Mouse (Mus musculus): Measurements from ENCODE around the gene Gm17018. TPM values are rescaled to one million over a fixed set of nuclear protein-coding genes. Genes with fewer than 3 reads are reported as not detected.

Gm17018 gene
- total and polyA plus RNA-seq, 2 experiments: 3.0 to 6.0 TPM

DNA sequence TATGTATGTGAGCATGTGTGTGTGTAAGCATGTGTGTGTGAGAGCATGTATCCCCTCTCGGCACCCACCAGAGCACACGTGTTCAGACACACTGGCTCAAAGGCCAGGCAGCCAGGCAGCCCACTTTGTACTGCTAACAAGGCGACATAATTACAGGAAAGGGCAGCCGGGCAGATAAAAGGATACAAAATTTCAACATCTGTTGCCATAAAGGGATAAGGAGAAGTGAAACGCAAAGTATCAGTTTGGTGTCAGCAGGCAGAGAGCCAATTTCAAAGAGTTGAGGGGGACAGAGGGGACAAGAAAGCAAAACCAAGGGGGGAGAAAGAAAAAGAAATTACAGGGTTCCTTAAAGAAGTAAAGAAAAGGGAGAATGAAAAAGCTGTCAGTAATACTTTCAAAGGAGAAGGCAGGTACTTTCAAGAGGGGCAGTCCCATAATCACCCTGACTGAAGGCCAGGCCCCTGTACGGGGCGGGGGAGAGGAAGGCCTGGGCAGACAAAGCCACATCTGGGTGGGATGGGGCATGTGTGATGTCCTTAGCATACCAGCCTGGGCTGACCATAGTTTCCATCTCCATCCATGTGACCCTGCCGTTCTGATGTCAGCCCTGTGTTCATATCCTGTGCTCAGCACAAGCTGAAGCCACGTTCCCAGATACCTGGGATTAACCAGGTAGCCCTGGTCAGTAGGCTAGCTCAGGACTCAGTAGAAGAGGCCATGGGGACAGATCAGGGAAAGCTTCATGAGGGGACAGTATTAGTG lies 24.6 kb downstream of the Gm17018 start:
- WGBS: 80% methylated on average over 9 of the region's 9 CpGs
- no peaks in the 10 kb centered on the region for H3K36me3 ChIP-seq (ENCODE audit: control insufficient read depth, insufficient read depth, low read length)
- DNase-seq (ENCODE audit: extremely low read depth, low read depth, low spot score): no peak
- TF ChIP-seq POLR2A (IDR thresholded peaks at IDR 0.05; ENCODE audit: extremely low read depth, insufficient read depth, low read length) (no peak), CTCF (IDR thresholded peaks at IDR 0.05; ENCODE audit: low read depth, low read length) (no peak)
- H3K4me1 ChIP-seq (ENCODE audit: control insufficient read depth, insufficient read depth, low read length): no peaks in the 10 kb centered on the region
- H3K79me2 ChIP-seq (ENCODE audit: control insufficient read depth, insufficient read depth, low read length): no peaks in the 10 kb centered on the region
- H3K9ac ChIP-seq (ENCODE audit: low read depth, low read length): no peak overlapping the region
- no peak overlapping the region for H3K27ac ChIP-seq (replicated peaks; ENCODE audit: insufficient read depth, low read depth, low read length)
- H3K4me3 ChIP-seq (ENCODE audit: insufficient read depth, low read depth, low read length): no peak overlapping the region
- H3K27me3 ChIP-seq (ENCODE audit: control insufficient read depth, insufficient read depth, low read length): no peaks in the 10 kb centered on the region

GRCm38 (mm10) chr19:45586850-45587249 lies 26.4 kb downstream of the Gm17018 start:
- no peaks in the 10 kb centered on the region for H3K36me3 ChIP-seq (ENCODE audit: control insufficient read depth, insufficient read depth, low read length)
- H3K27me3 ChIP-seq (ENCODE audit: control insufficient read depth, insufficient read depth, low read length): no peaks in the 10 kb centered on the region
- no peak overlapping the region for H3K4me3 ChIP-seq (ENCODE audit: insufficient read depth, low read depth, low read length)
- no peak for TF ChIP-seq POLR2A (IDR thresholded peaks at IDR 0.05; ENCODE audit: extremely low read depth, insufficient read depth, low read length)
- TF ChIP-seq CTCF (IDR thresholded peaks at IDR 0.05; ENCODE audit: low read depth, low read length): no peak
- DNase-seq (ENCODE audit: extremely low read depth, low read depth, low spot score): no peak
- H3K4me1 ChIP-seq (ENCODE audit: control insufficient read depth, insufficient read depth, low read length): no peaks in the 10 kb centered on the region
- H3K79me2 ChIP-seq (ENCODE audit: control insufficient read depth, insufficient read depth, low read length): no peaks in the 10 kb centered on the region
- no peak overlapping the region for H3K9ac ChIP-seq (ENCODE audit: low read depth, low read length)
- WGBS: 88% methylated on average over 3 of the region's 3 CpGs
- no peak overlapping the region for H3K27ac ChIP-seq (replicated peaks; ENCODE audit: insufficient read depth, low read depth, low read length)

- Histone ChIP-seq H3K36me3 (ENCODE audit: control insufficient read depth, insufficient read depth, low read length) (no peaks in the 10 kb centered on the region), H3K27me3 (ENCODE audit: control insufficient read depth, insufficient read depth, low read length) (no peaks in the 10 kb centered on the region), H3K4me3 (ENCODE audit: insufficient read depth, low read depth, low read length) (no peak overlapping the region), H3K9ac (ENCODE audit: low read depth, low read length) (no peak overlapping the region), H3K27ac (replicated peaks; ENCODE audit: insufficient read depth, low read depth, low read length) (no peak overlapping the region), H3K4me1 (ENCODE audit: control insufficient read depth, insufficient read depth, low read length) (no peaks in the 10 kb centered on the region), H3K79me2 (ENCODE audit: control insufficient read depth, insufficient read depth, low read length) (no peaks in the 10 kb centered on the region)
- no peak for DNase-seq (ENCODE audit: extremely low read depth, low read depth, low spot score)
- TF ChIP-seq POLR2A (IDR thresholded peaks at IDR 0.05; ENCODE audit: extremely low read depth, insufficient read depth, low read length): no peak
- no peak for TF ChIP-seq CTCF (IDR thresholded peaks at IDR 0.05; ENCODE audit: low read depth, low read length)
- 96% methylated on average over 6 of the region's 6 CpGs for WGBS
Measured at GRCm38 (mm10) chr19:45587509-45588292, 27.3 kb downstream of the Gm17018 start.

GRCm38 (mm10) chr19:45589761-45590160 lies 29.3 kb downstream of the Gm17018 start:
- Histone ChIP-seq H3K27ac (replicated peaks; ENCODE audit: insufficient read depth, low read depth, low read length) (no peak overlapping the region), H3K4me3 (ENCODE audit: insufficient read depth, low read depth, low read length) (no peak overlapping the region), H3K79me2 (ENCODE audit: control insufficient read depth, insufficient read depth, low read length) (no peaks in the 10 kb centered on the region), H3K4me1 (ENCODE audit: control insufficient read depth, insufficient read depth, low read length) (no peaks in the 10 kb centered on the region), H3K9ac (ENCODE audit: low read depth, low read length) (no peak overlapping the region), H3K27me3 (ENCODE audit: control insufficient read depth, insufficient read depth, low read length) (no peaks in the 10 kb centered on the region), H3K36me3 (ENCODE audit: control insufficient read depth, insufficient read depth, low read length) (no peaks in the 10 kb centered on the region)
- WGBS: 96% methylated on average over 6 of the region's 6 CpGs
- TF ChIP-seq CTCF (IDR thresholded peaks at IDR 0.05; ENCODE audit: low read depth, low read length) (no peak), POLR2A (IDR thresholded peaks at IDR 0.05; ENCODE audit: extremely low read depth, insufficient read depth, low read length) (no peak)
- DNase-seq (ENCODE audit: extremely low read depth, low read depth, low spot score): no peak

DNA sequence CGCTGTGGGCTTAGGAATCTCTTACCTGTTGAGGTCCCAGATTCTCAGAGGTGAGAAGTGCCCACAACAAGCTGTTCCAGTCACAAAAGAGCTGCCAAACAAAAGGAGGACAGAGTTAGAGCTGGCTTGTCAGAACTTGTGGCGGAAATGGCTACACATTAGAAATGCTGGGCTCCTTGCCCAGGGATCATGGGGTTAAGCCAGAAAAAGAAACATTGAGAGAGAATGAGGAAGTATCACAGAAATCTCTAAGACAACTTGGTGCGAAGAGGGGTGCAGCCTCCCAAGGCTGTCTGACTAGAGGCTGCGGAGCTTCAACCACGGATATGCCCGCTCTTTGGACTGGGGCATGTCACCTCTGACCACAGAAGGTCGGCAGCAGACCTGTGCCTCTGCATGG lies 31.3 kb downstream of the Gm17018 start:
- Histone ChIP-seq H3K27me3 (ENCODE audit: control insufficient read depth, insufficient read depth, low read length) (no peaks in the 10 kb centered on the region), H3K4me3 (ENCODE audit: insufficient read depth, low read depth, low read length) (no peak overlapping the region), H3K9ac (ENCODE audit: low read depth, low read length) (no peak overlapping the region), H3K4me1 (ENCODE audit: control insufficient read depth, insufficient read depth, low read length) (no peaks in the 10 kb centered on the region), H3K79me2 (ENCODE audit: control insufficient read depth, insufficient read depth, low read length) (no peaks in the 10 kb centered on the region), H3K36me3 (ENCODE audit: control insufficient read depth, insufficient read depth, low read length) (no peaks in the 10 kb centered on the region), H3K27ac (replicated peaks; ENCODE audit: insufficient read depth, low read depth, low read length) (no peak overlapping the region)
- TF ChIP-seq POLR2A (IDR thresholded peaks at IDR 0.05; ENCODE audit: extremely low read depth, insufficient read depth, low read length) (no peak), CTCF (IDR thresholded peaks at IDR 0.05; ENCODE audit: low read depth, low read length) (no peak)
- 77% methylated on average over 7 of the region's 7 CpGs for WGBS
- peak; percentile 25 for DNase-seq (ENCODE audit: extremely low read depth, low read depth, low spot score)

Measured in liver, adult 2 months (tissue).